Mouse (Mus musculus): ENCODE results near the gene Nlrc4. TPM values are rescaled to one million over a fixed set of nuclear protein-coding genes. Genes with fewer than 3 reads are reported as not detected.

Gene Nlrc4
- total RNA-seq (2021) (under 1 TPM; 0.27 to 0.39 TPM), polyA plus RNA-seq (2012; rRNA removed) (0.12 and 0.23 TPM in 2 replicates)
- long read RNA-seq: 0 reads

- no peak for TF ChIP-seq POLR2A (IDR thresholded peaks at IDR 0.05; ENCODE audit: insufficient read depth, low read depth, low read length)
- no peak for DNase-seq
- H3K4me3 ChIP-seq: no peak within 1 kb of the TSS
These were observed at the start of gene Nlrc4 for GRCm38 (mm10) chr17:74458711-74459408. TSS of gene Nlrc4 (minus strand) at chr17:74459142.

GRCm38 (mm10) chr17:74508600-74508999, 49.7 kb upstream of the Nlrc4 start:
- Histone ChIP-seq H3K9ac (ENCODE audit: low read depth, low read length) (no peak overlapping the region), H3K4me1 (ENCODE audit: control insufficient read depth, insufficient read depth, low read length) (peaks cover 2% of the 10 kb centered on the region), H3K27ac (no peak overlapping the region), H3K27me3 (ENCODE audit: control insufficient read depth, insufficient read depth, low read length) (no peaks in the 10 kb centered on the region), H3K4me3 (no peak overlapping the region), H3K36me3 (ENCODE audit: control insufficient read depth, insufficient read depth, low read length) (peaks cover 3% of the 10 kb centered on the region; the same call in 1 of the 2 replicates), H3K79me2 (replicated peaks; ENCODE audit: control insufficient read depth, insufficient read depth, low read length) (no peaks in the 10 kb centered on the region)
- no peak for DNase-seq
- intact Hi-C loops (cut with DNase I): no loop called here
- TF ChIP-seq POLR2A (IDR thresholded peaks at IDR 0.05; ENCODE audit: insufficient read depth, low read depth, low read length) (no peak), CTCF (IDR thresholded peaks at IDR 0.05) (no peak), EP300 (IDR thresholded peaks at IDR 0.05; ENCODE audit: insufficient read depth, low read depth, low read length) (no peak)
- WGBS: 89% methylated on average over 3 of the region's 3 CpGs

More at GRCm38 (mm10) chr17:74458711-74459408, at the start of gene Nlrc4:
- Histone ChIP-seq H3K36me3 (ENCODE audit: control insufficient read depth, insufficient read depth, low read length) (no peaks in the 10 kb centered on the region), H3K4me1 (ENCODE audit: control insufficient read depth, insufficient read depth, low read length) (no peaks in the 10 kb centered on the region), H3K27me3 (ENCODE audit: control insufficient read depth, insufficient read depth, low read length) (no peaks in the 10 kb centered on the region), H3K9ac (ENCODE audit: low read depth, low read length) (no peak within 1 kb of the TSS), H3K27ac (no peak within 1 kb of the TSS), H3K79me2 (replicated peaks; ENCODE audit: control insufficient read depth, insufficient read depth, low read length) (no peaks in the 10 kb centered on the region)
- 52% methylated on average over 8 of the region's 8 CpGs for WGBS
- intact Hi-C loops (cut with DNase I): no loop called here

- no peak overlapping the region for H3K4me3 ChIP-seq
- peaks cover 2% of the 10 kb centered on the region for H3K4me1 ChIP-seq (ENCODE audit: control insufficient read depth, insufficient read depth, low read length)
- no peaks in the 10 kb centered on the region for H3K27me3 ChIP-seq (ENCODE audit: control insufficient read depth, insufficient read depth, low read length)
- no peak for DNase-seq
- TF ChIP-seq POLR2A (IDR thresholded peaks at IDR 0.05; ENCODE audit: insufficient read depth, low read depth, low read length): no peak
- H3K79me2 ChIP-seq (replicated peaks; ENCODE audit: control insufficient read depth, insufficient read depth, low read length): no peaks in the 10 kb centered on the region
- peaks cover 3% of the 10 kb centered on the region; the same call in 1 of the 2 replicates for H3K36me3 ChIP-seq (ENCODE audit: control insufficient read depth, insufficient read depth, low read length)
- WGBS: 27% methylated on average over 2 of the region's 2 CpGs
- no peak overlapping the region for H3K9ac ChIP-seq (ENCODE audit: low read depth, low read length)
- intact Hi-C loops (cut with DNase I): no loop called here
- H3K27ac ChIP-seq: peak overlapping the region; percentile 9; the same call in 1 of the 2 replicates
These were observed 49.0 kb upstream of the Nlrc4 start for GRCm38 (mm10) chr17:74507934-74508333.

GRCm38 (mm10) chr17:74501085-74501484, 42.1 kb upstream of the Nlrc4 start:
- intact Hi-C loops (cut with DNase I): no loop called here
- Histone ChIP-seq H3K36me3 (ENCODE audit: control insufficient read depth, insufficient read depth, low read length) (peaks cover 9% of the 10 kb centered on the region), H3K4me1 (ENCODE audit: control insufficient read depth, insufficient read depth, low read length) (no peaks in the 10 kb centered on the region), H3K79me2 (replicated peaks; ENCODE audit: control insufficient read depth, insufficient read depth, low read length) (no peaks in the 10 kb centered on the region), H3K27me3 (ENCODE audit: control insufficient read depth, insufficient read depth, low read length) (no peaks in the 10 kb centered on the region), H3K9ac (ENCODE audit: low read depth, low read length) (no peak overlapping the region), H3K27ac (no peak overlapping the region), H3K4me3 (no peak overlapping the region)
- no peak for TF ChIP-seq CTCF (IDR thresholded peaks at IDR 0.05)
- no peak for DNase-seq

GRCm38 (mm10) chr17:74500204-74500603, 41.3 kb upstream of the Nlrc4 start:
- no peak overlapping the region for H3K4me3 ChIP-seq
- H3K4me1 ChIP-seq (ENCODE audit: control insufficient read depth, insufficient read depth, low read length): no peaks in the 10 kb centered on the region
- DNase-seq: no peak
- H3K36me3 ChIP-seq (ENCODE audit: control insufficient read depth, insufficient read depth, low read length): peaks cover 16% of the 10 kb centered on the region
- no peak for TF ChIP-seq CTCF (IDR thresholded peaks at IDR 0.05)
- TF ChIP-seq POLR2A (IDR thresholded peaks at IDR 0.05; ENCODE audit: insufficient read depth, low read depth, low read length): no peak
- TF ChIP-seq EP300 (IDR thresholded peaks at IDR 0.05; ENCODE audit: insufficient read depth, low read depth, low read length): no peak
- H3K27ac ChIP-seq: no peak overlapping the region
- 83% methylated on average over 4 of the region's 4 CpGs for WGBS
- H3K79me2 ChIP-seq (replicated peaks; ENCODE audit: control insufficient read depth, insufficient read depth, low read length): no peaks in the 10 kb centered on the region; the same call in 1 of the 2 replicates
- no peaks in the 10 kb centered on the region for H3K27me3 ChIP-seq (ENCODE audit: control insufficient read depth, insufficient read depth, low read length)
- no peak overlapping the region for H3K9ac ChIP-seq (ENCODE audit: low read depth, low read length)
- intact Hi-C loops (cut with DNase I): no loop called here

GRCm38 (mm10) chr17:74491565-74491964, 32.6 kb upstream of the Nlrc4 start:
- Histone ChIP-seq H3K4me3 (no peak overlapping the region), H3K36me3 (ENCODE audit: control insufficient read depth, insufficient read depth, low read length) (peaks cover 27% of the 10 kb centered on the region), H3K9ac (ENCODE audit: low read depth, low read length) (no peak overlapping the region), H3K27me3 (ENCODE audit: control insufficient read depth, insufficient read depth, low read length) (no peaks in the 10 kb centered on the region), H3K79me2 (replicated peaks; ENCODE audit: control insufficient read depth, insufficient read depth, low read length) (no peaks in the 10 kb centered on the region; the same call in 1 of the 2 replicates), H3K27ac (no peak overlapping the region), H3K4me1 (ENCODE audit: control insufficient read depth, insufficient read depth, low read length) (no peaks in the 10 kb centered on the region)
- TF ChIP-seq POLR2A (IDR thresholded peaks at IDR 0.05; ENCODE audit: insufficient read depth, low read depth, low read length) (no peak), CTCF (IDR thresholded peaks at IDR 0.05) (no peak), EP300 (IDR thresholded peaks at IDR 0.05; ENCODE audit: insufficient read depth, low read depth, low read length) (no peak)
- 78% methylated on average over 3 of the region's 3 CpGs for WGBS
- no peak for DNase-seq
- intact Hi-C loops (cut with DNase I): loop anchor here (10.0 kb wide), 1 partner anchor 113 kb away; no protein-coding TSS in a partner anchor

Measured in heart, adult 2 months (tissue).